ENCODE assay signal across 13 mouse cellular contexts in genomic region chr4:63238141-63238540, GRCm38 (mm10). TPM values are rescaled to one million over a fixed set of nuclear protein-coding genes. Genes with fewer than 3 reads are reported as not detected.
A peak's percentile ranks its signal among the peaks of the same experiment; 100 is the strongest.
DNase-seq lines count a peak whose midpoint lies in the region; ATAC-seq lines count a peak whose summit lies in the region.
"Had no signal": no experiment of that assay in that cellular context is flagged by ENCODE, and none has a peak within 500 bp of the region (broad histone marks: within the 10 kb centered on the region; RNA-seq: fewer than 3 reads in every experiment).

No protein-coding gene starts in this region.

- H3K4me1 ChIP-seq in hindbrain, embryonic 13.5 days (replicated peaks), result peaks cover 25% of the 10 kb centered on the region
- peaks cover 5% of the 10 kb centered on the region; the same call in 1 of the 2 replicates for H3K4me1 ChIP-seq in hindbrain, embryonic 14.5 days (replicated peaks; ENCODE audit: control insufficient read depth, insufficient read depth, low read length)
- H3K4me1 ChIP-seq in embryonic facial prominence, embryonic 10.5 days, result peaks cover 44% of the 10 kb centered on the region
- peaks cover 16% of the 10 kb centered on the region for H3K4me1 ChIP-seq in embryonic facial prominence, embryonic 14.5 days (ENCODE audit: control insufficient read depth, insufficient read depth, low read length)
- H3K4me1 ChIP-seq in limb, embryonic 12.5 days (replicated peaks), result peaks cover 27% of the 10 kb centered on the region

- no peaks in the 10 kb centered on the region for H3K9me3 ChIP-seq in hindbrain, embryonic 13.5 days
- 0 out of 2 replicates have a peak, but pooled peaks cover 6% of the 10 kb centered on the region for H3K9me3 ChIP-seq in hindbrain, embryonic 14.5 days (ENCODE audit: control insufficient read depth, low read length)
- peaks cover 2% of the 10 kb centered on the region; the same call in 1 of the 2 replicates for H3K9me3 ChIP-seq in embryonic facial prominence, embryonic 10.5 days
- peaks cover 4% of the 10 kb centered on the region; the same call in 1 of the 2 replicates for H3K9me3 ChIP-seq in embryonic facial prominence, embryonic 14.5 days (ENCODE audit: control insufficient read depth, low read length)
- peaks cover 4% of the 10 kb centered on the region; the same call in 1 of the 2 replicates for H3K9me3 ChIP-seq in limb, embryonic 12.5 days
- H3K9me3 ChIP-seq: hindbrain, embryonic 15.5 days; liver, embryonic 12.5 days had no signal

- peak overlapping the region; percentile 55; the same call in 1 of the 2 replicates for H3K27ac ChIP-seq in hindbrain, embryonic 13.5 days
- H3K27ac ChIP-seq in hindbrain, embryonic 14.5 days, result no peak overlapping the region
- 0 out of 2 replicates have a peak overlapping the region, but pooled peaks have one; percentile 2 for H3K27ac ChIP-seq in embryonic facial prominence, embryonic 10.5 days (replicated peaks)
- peak overlapping the region; percentile 42 for H3K27ac ChIP-seq in embryonic facial prominence, embryonic 14.5 days (replicated peaks; ENCODE audit: low read depth, low read length)
- peak overlapping the region; percentile 81 for H3K27ac ChIP-seq in limb, embryonic 12.5 days
- H3K27ac ChIP-seq: hindbrain, embryonic 15.5 days; liver, embryonic 12.5 days had no signal

- WGBS in hindbrain, embryonic 13.5 days, result 65% methylated on average over 7 of the region's 7 CpGs
- 61% methylated on average over 7 of the region's 7 CpGs for WGBS in hindbrain, embryonic 14.5 days
- 36% methylated on average over 7 of the region's 7 CpGs for WGBS in embryonic facial prominence, embryonic 10.5 days
- 14% methylated on average over 7 of the region's 7 CpGs for WGBS in embryonic facial prominence, embryonic 14.5 days
- 33% methylated on average over 7 of the region's 7 CpGs for WGBS in limb, embryonic 12.5 days

- ATAC-seq in hindbrain, embryonic 13.5 days (ENCODE audit: low FRiP score), result no peak
- ATAC-seq in hindbrain, embryonic 14.5 days (ENCODE audit: low FRiP score), result no peak
- no peak for ATAC-seq in embryonic facial prominence, embryonic 14.5 days (ENCODE audit: low read depth)
- no peak for ATAC-seq in limb, embryonic 12.5 days (ENCODE audit: insufficient number of reproducible peaks, insufficient read depth, low FRiP score, low TSS enrichment, low read depth)
- ATAC-seq: liver, embryonic 12.5 days had no signal

- H3K4me3 ChIP-seq in hindbrain, embryonic 13.5 days, result no peak overlapping the region
- no peak overlapping the region for H3K4me3 ChIP-seq in hindbrain, embryonic 14.5 days (replicated peaks; ENCODE audit: low read length)
- no peak overlapping the region for H3K4me3 ChIP-seq in embryonic facial prominence, embryonic 10.5 days
- H3K4me3 ChIP-seq in embryonic facial prominence, embryonic 14.5 days (ENCODE audit: low read depth, low read length), result no peak overlapping the region
- H3K4me3 ChIP-seq in limb, embryonic 12.5 days (replicated peaks), result no peak overlapping the region
- H3K4me3 ChIP-seq: hindbrain, embryonic 15.5 days; liver, embryonic 12.5 days had no signal

- no peak overlapping the region for H3K4me2 ChIP-seq in hindbrain, embryonic 13.5 days
- no peak overlapping the region for H3K4me2 ChIP-seq in hindbrain, embryonic 14.5 days (replicated peaks)
- no peak overlapping the region for H3K4me2 ChIP-seq in embryonic facial prominence, embryonic 14.5 days (ENCODE audit: low read depth, low read length)
- H3K4me2 ChIP-seq in limb, embryonic 12.5 days, result no peak overlapping the region
- H3K4me2 ChIP-seq: hindbrain, embryonic 15.5 days; liver, embryonic 12.5 days had no signal

- H3K36me3 ChIP-seq in hindbrain, embryonic 13.5 days, result no peaks in the 10 kb centered on the region
- no peaks in the 10 kb centered on the region for H3K36me3 ChIP-seq in hindbrain, embryonic 14.5 days (replicated peaks; ENCODE audit: control insufficient read depth, insufficient read depth)
- H3K36me3 ChIP-seq in embryonic facial prominence, embryonic 10.5 days (replicated peaks), result peaks cover 22% of the 10 kb centered on the region
- peaks cover 66% of the 10 kb centered on the region for H3K36me3 ChIP-seq in embryonic facial prominence, embryonic 14.5 days (ENCODE audit: control insufficient read depth, insufficient read depth, low read length)
- peaks cover 66% of the 10 kb centered on the region for H3K36me3 ChIP-seq in limb, embryonic 12.5 days
- H3K36me3 ChIP-seq: hindbrain, embryonic 15.5 days; liver, embryonic 12.5 days had no signal

- H3K9ac ChIP-seq in hindbrain, embryonic 13.5 days, result no peak overlapping the region
- no peak overlapping the region for H3K9ac ChIP-seq in hindbrain, embryonic 14.5 days
- H3K9ac ChIP-seq in embryonic facial prominence, embryonic 14.5 days (ENCODE audit: low read depth, low read length), result no peak overlapping the region
- H3K9ac ChIP-seq in limb, embryonic 12.5 days (replicated peaks), result no peak overlapping the region
- H3K9ac ChIP-seq: hindbrain, embryonic 15.5 days; liver, embryonic 12.5 days had no signal

- no peak for DNase-seq in hindbrain, embryonic 14.5 days (ENCODE audit: low spot score)
- DNase-seq in embryonic facial prominence, embryonic 10.5 days (ENCODE audit: low spot score), result peak; percentile 41
- DNase-seq in embryonic facial prominence, embryonic 14.5 days (ENCODE audit: low spot score), result peak; percentile 61
- DNase-seq in cerebellum, postnatal 25 days, result no peak
- DNase-seq in frontal cortex, postnatal 36 days (ENCODE audit: low spot score in 2 of 2), result no peak
- DNase-seq: adrenal gland, adult 8-10 months; cerebellum, postnatal 36 days; heart, adult 11 months; right cerebral cortex, postnatal 25 days had no signal

- no peaks in the 10 kb centered on the region for H3K27me3 ChIP-seq in hindbrain, embryonic 13.5 days
- H3K27me3 ChIP-seq in hindbrain, embryonic 14.5 days (ENCODE audit: control insufficient read depth, insufficient read depth, low read length), result no peaks in the 10 kb centered on the region
- no peaks in the 10 kb centered on the region for H3K27me3 ChIP-seq in embryonic facial prominence, embryonic 10.5 days (replicated peaks; ENCODE audit: low read depth, poor library complexity, severe bottlenecking)
- H3K27me3 ChIP-seq in embryonic facial prominence, embryonic 14.5 days (replicated peaks; ENCODE audit: control insufficient read depth, insufficient read depth, low read length), result no peaks in the 10 kb centered on the region
- H3K27me3 ChIP-seq in limb, embryonic 12.5 days, result no peaks in the 10 kb centered on the region
- H3K27me3 ChIP-seq: hindbrain, embryonic 15.5 days; liver, embryonic 12.5 days had no signal

RNA-seq across cellular contexts. Expression of gene Col27a1, which starts 24.3 kb away (rescaled TPM):
- 2.1 and 2.4 TPM in 2 replicates for polyA plus RNA-seq in hindbrain, embryonic 13.5 days (2015; fragmentation: Nextera tagmentation; extraction: Ambion mirVana)
- 2.0 and 2.6 TPM in 2 replicates for polyA plus RNA-seq in hindbrain, embryonic 14.5 days (2014; fragmentation: Nextera tagmentation; extraction: Ambion mirVana)
- 4.3 and 5.3 TPM in 2 replicates for polyA plus RNA-seq in embryonic facial prominence, embryonic 10.5 days (2016; fragmentation: Nextera tagmentation; extraction: Ambion mirVana)
- polyA plus RNA-seq in embryonic facial prominence, embryonic 14.5 days (2014; fragmentation: Nextera tagmentation; extraction: Ambion mirVana), result 23.5 and 25.6 TPM in 2 replicates
- polyA plus RNA-seq in limb, embryonic 12.5 days (2016; fragmentation: Nextera tagmentation; extraction: Ambion mirVana), result 20.5 and 22.6 TPM in 2 replicates

Comparison
In these comparisons a context has a peak if more than half of its experiments do, and no peak if none do; other contexts are left out.
1. DNase-seq: peak in embryonic facial prominence, embryonic 10.5 days (single experiment) and embryonic facial prominence, embryonic 14.5 days (single experiment); none in hindbrain, embryonic 14.5 days (single experiment), cerebellum, postnatal 25 days (0 of 2) and frontal cortex, postnatal 36 days (0 of 2).